Mouse (Mus musculus): ENCODE measurements around the gene Rnf225.
"Not testable (repeated sequence)": the region's sequence is repeated elsewhere in the genome, so short reads cannot be mapped to it uniquely, and the experiment has no call there.

Gene Rnf225

GRCm38 (mm10) chr7:12933615-12934140, 6.5 kb downstream of the Rnf225 start:
- DNase-seq: no peak

DNA sequence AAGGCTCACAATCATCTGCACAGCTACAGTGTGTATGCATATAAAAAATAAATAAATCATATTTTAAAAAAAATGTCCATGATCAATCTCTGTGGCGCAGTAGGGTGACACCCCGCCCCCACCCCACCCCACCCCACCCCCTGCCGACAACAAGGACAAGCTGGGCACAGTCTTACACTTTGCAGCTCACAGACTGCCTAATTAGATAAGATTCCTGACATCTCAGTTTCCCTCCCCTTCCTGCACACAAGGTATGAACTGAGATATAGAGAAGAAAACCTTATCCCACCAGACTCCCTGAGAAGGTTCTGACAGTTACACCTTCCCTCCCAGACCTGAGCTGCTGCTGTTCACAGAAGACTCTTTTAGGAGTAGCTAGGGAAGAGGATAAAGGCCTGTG, 7.6 kb downstream of the Rnf225 start:
- DNase-seq: no peak

- not testable (repeated sequence) for DNase-seq
Observed at GRCm38 (mm10) chr7:12937254-12937803, 10.1 kb downstream of the Rnf225 start.

DNA sequence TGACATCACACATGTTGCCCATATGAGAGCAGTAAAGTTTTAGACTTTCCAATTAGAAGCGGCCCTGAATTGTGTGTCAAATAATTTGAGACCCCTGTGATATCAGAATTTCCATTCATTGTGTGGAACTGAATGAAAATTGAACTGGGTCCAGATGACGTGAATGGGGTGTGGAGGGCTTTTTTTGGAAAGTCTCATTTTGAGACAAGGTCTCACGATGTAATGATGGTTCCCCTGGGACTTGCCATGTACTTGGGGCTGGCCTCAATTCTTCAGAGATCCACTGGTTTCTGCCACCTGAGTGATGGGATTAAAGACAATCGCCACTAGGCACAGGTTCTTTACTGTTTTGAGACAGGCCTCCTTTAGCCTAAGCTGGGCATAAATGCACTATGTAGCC, 13.4 kb downstream of the Rnf225 start:
- DNase-seq: no peak

GRCm38 (mm10) chr7:12943488-12943887, 16.3 kb downstream of the Rnf225 start:
- DNase-seq: peak; percentile 42

GRCm38 (mm10) chr7:12949032-12949871, 22.0 kb downstream of the Rnf225 start:
- DNase-seq: peak; percentile 97

- no peak for DNase-seq
Observed at GRCm38 (mm10) chr7:12949872-12950229, 22.6 kb downstream of the Rnf225 start.

DNA sequence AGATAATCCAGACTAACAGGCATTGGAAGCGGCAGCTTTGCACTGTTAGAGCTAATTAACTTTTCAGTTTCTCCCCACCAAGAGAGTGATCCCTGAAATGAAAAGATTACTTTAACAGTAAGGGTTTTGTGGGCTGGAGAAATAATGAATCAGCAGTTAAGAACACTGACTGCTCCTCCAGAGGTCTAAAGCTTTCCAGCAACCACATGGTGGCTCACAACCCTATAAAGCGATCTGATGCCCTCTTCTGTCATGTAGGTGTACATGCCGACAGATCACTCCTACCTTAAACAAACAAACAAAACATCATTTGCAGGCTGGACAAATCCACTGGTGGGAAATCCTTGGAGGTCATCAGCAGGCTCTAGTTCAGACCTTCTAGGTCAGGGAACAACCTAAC, 27.7 kb downstream of the Rnf225 start:
- DNase-seq: peak; percentile 55

GRCm38 (mm10) chr7:12957511-12957910, 30.3 kb downstream of the Rnf225 start:
- DNase-seq: no peak

- DNase-seq: no peak
Observed at GRCm38 (mm10) chr7:12958948-12959347, 31.7 kb downstream of the Rnf225 start.

GRCm38 (mm10) chr7:12959718-12960117, 32.5 kb downstream of the Rnf225 start:
- no peak for DNase-seq

DNA sequence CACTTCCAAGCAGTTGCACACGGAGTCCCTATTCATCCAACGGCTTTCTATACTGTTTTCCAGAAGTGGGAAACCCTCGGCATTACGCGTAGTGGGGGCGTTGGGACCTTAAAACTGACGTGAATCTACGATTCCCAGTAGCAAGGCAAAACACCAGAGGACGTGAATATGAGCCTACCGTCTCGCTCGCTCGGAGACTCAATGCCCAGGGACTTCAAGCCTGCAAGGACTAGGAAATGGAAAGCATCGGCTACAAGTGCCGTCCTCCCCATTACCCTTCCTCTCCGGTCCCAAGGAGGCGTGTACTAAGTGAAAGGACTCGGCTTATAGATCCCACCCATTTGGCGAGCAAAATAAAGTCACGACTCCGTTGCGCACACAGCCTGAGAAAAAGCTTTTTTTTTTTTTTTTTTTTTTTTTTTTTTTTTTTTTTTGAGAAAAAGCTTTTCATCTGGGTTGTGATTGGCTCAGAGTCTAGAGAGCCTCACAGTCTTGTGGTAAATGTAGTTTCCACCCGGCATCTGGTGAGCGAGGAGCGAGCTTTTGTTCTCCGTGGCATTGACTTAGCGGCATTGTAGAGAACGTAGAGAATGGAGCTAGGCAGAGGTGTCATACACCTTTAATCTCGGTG, 34.4 kb downstream of the Rnf225 start:
- peak; percentile 91 for DNase-seq

DNA sequence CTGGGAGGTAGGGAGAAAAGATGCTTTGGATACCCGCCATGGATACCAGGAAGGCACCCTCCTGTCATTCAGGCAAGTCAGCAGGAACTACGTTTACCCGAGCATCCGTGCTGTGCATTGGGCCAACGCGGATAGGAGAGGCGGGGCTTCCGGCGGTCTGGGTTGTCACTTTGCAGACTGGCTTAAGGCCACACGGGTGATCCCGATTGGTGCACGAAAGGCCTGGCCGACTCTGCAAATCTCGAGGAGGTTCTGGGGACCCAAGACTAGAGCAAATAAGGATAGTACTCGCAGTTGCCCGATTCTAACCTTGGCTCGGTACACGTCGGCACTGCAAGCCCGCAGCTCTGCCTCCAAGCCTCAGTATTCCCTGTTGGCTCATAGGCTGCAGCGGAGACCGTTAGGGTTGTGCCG, 38.5 kb downstream of the Rnf225 start, which contains the start of gene Zfp324:
Gene Zfp324 (plus strand): TSS at position 161 of the 414 bp plus-strand sequence.
- peak; percentile 91 for DNase-seq

- DNase-seq: peak; percentile 25
Observed at GRCm38 (mm10) chr7:12966104-12966845, 39.1 kb downstream of the Rnf225 start.

GRCm38 (mm10) chr7:12970906-12971305, 43.7 kb downstream of the Rnf225 start:
- DNase-seq: no peak

- peak; percentile 98 for DNase-seq
Observed at GRCm38 (mm10) chr7:12977682-12978389, 50.6 kb downstream of the Rnf225 start, which contains the start of gene Zfp446. Zfp446 (plus strand) TSS chr7:12977848.

- DNase-seq: no peak
Observed at GRCm38 (mm10) chr7:12978931-12979722, 51.9 kb downstream of the Rnf225 start.

- no peak for DNase-seq
Observed at GRCm38 (mm10) chr7:12979776-12980175, 52.6 kb downstream of the Rnf225 start.

DNA sequence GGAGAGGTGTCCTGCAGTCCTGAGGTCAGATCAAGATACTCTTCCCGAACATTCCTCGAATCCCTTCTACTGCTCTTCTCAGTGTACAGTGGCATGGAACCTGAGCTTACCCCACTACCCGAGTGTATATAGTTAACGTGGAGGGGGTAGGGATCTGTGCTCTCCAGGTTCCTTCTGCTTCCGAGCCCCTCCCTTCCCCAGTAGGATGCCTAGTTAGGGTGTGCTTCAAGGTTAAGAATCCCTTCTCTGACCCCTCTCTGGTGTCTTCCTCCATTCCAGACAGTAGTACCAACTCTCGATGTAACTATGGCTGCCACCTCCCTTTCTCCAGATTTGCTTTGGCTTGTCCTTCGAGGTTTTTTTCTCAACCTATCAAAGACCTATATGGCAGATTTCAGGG, 53.1 kb downstream of the Rnf225 start:
- DNase-seq: no peak
